Mouse (Mus musculus) midbrain, embryonic 16.5 days (tissue): ENCODE measurements around the gene Snrnp35. TPM values are rescaled to one million over a fixed set of nuclear protein-coding genes. Genes with fewer than 3 reads are reported as not detected.
A peak's percentile ranks its signal among the peaks of the same experiment; 100 is the strongest.

Experiments used
- ATAC-seq: fragments of 200-750 bp; cut with Nextera tagmentation; 2 replicates; pipeline ENCODE4 v1.8.0; 2017; ENCODE audit warnings: moderate TSS enrichment
- H3K27ac ChIP-seq: fragments of 300-500 bp; sonication (generic); 2 replicates; pipeline ENCODE4 v1.5.1; 2014; ENCODE audit warnings: mild to moderate bottlenecking, low read length, mixed read lengths
- H3K27me3 ChIP-seq: fragments of 300-500 bp; sonication (generic); 2 replicates; pipeline ENCODE4 v1.6.1; 2014; ENCODE audit warnings: low read depth, low read length, mixed read lengths; ENCODE audit not compliant: control insufficient read depth, insufficient read depth
- H3K36me3 ChIP-seq: fragments of 300-500 bp; sonication (generic); 2 replicates; pipeline ENCODE4 v1.6.1; 2014; ENCODE audit warnings: mild to moderate bottlenecking, low read length, moderate library complexity, mixed read lengths; ENCODE audit not compliant: control insufficient read depth, insufficient read depth
- H3K4me1 ChIP-seq: fragments of 300-500 bp; sonication (generic); 2 replicates; pipeline ENCODE4 v1.6.1; 2014; ENCODE audit warnings: mild to moderate bottlenecking, low read length, mixed read lengths; ENCODE audit not compliant: control insufficient read depth, insufficient read depth
- H3K4me2 ChIP-seq: fragments of 300-500 bp; sonication (generic); 2 replicates; pipeline ENCODE4 v1.6.1; 2014; ENCODE audit warnings: mild to moderate bottlenecking, low read length, mixed read lengths
- H3K4me3 ChIP-seq: fragments of 300-500 bp; sonication (generic); 2 replicates; pipeline ENCODE4 v1.5.1; 2014; ENCODE audit warnings: low read depth, mild to moderate bottlenecking, low read length, moderate library complexity, mixed read lengths
- H3K9ac ChIP-seq: fragments of 300-500 bp; sonication (generic); 2 replicates; pipeline ENCODE4 v1.6.1; 2014; ENCODE audit warnings: low read depth, low read length, mixed read lengths
- H3K9me3 ChIP-seq: fragments of 300-500 bp; sonication (generic); replicated peaks from 2 replicates; pipeline ENCODE4 v1.6.1; 2014; ENCODE audit warnings: mild to moderate bottlenecking, low read length, mixed read lengths; ENCODE audit not compliant: control insufficient read depth, poor library complexity, severe bottlenecking
- WGBS: fragments of 180-500 bp; shearing (Covaris S2); extraction: QIAGEN DNeasy Blood & Tissue Kit; methylation state at CpG from one replicate; pipeline ENCODE4 v1.1.7; 2014; 5-methylcytosine and 5-hydroxymethylcytosine counted together
- polyA plus RNA-seq: library from polyadenylated mRNA; unstranded; fragments of >200 nt; fragmentation: Nextera tagmentation; extraction: Ambion mirVana; gene quantifications from 2 replicates; pipeline ENCODE4 v1.2.1, GENCODE M21; 2015

Gene Snrnp35
- polyA plus RNA-seq, 1 experiment from 2014 or later: 19.9 TPM

DNA sequence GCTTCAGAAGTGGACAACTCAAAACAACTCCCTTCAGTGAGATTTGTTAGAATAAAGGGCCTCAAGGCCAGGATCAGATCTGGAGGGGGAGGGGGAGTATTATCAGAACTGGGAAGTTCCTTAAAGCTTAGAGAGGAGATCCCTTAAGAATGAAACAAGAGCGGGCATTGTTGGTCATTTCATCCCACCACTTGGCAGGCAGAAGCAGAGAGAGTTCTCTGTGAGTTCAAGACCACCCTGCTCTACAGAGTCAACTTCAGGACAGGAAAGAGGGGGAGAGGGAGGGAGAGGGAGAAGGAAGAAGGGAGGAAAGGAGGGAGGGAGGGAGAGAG is 4.1 kb upstream of the Snrnp35 start:
- ATAC-seq: no peak
- Histone ChIP-seq H3K27ac (peak overlapping the region; percentile 38; the same call in 1 of the 2 replicates), H3K9me3 (no peaks in the 10 kb centered on the region), H3K4me2 (peak overlapping the region; percentile 78), H3K4me3 (peak overlapping the region; percentile 63; the same call in 1 of the 2 replicates), H3K9ac (no peak overlapping the region; the same call in 1 of the 2 replicates), H3K4me1 (peaks cover 25% of the 10 kb centered on the region), H3K36me3 (no peaks in the 10 kb centered on the region), H3K27me3 (no peaks in the 10 kb centered on the region)
- 78% methylated on average over 1 of the region's 1 CpGs for WGBS

GRCm38 (mm10) chr5:124480119-124480518 is 2.8 kb upstream of the Snrnp35 start:
- Histone ChIP-seq H3K4me2 (no peak overlapping the region), H3K4me3 (no peak overlapping the region), H3K27ac (no peak overlapping the region), H3K4me1 (peaks cover 33% of the 10 kb centered on the region), H3K9ac (no peak overlapping the region), H3K9me3 (no peaks in the 10 kb centered on the region), H3K27me3 (no peaks in the 10 kb centered on the region), H3K36me3 (no peaks in the 10 kb centered on the region)
- ATAC-seq: no peak
- 79% methylated on average over 4 of the region's 4 CpGs for whole genome bisulfite sequencing

- Histone ChIP-seq H3K4me3 (no peak overlapping the region), H3K36me3 (no peaks in the 10 kb centered on the region), H3K9me3 (no peaks in the 10 kb centered on the region), H3K27ac (no peak overlapping the region), H3K4me2 (no peak overlapping the region), H3K4me1 (peaks cover 24% of the 10 kb centered on the region), H3K27me3 (no peaks in the 10 kb centered on the region), H3K9ac (no peak overlapping the region)
- ATAC-seq: no peak
- 87% methylated on average over 4 of the region's 4 CpGs for WGBS
Observed at GRCm38 (mm10) chr5:124481714-124482113, 1.2 kb upstream of the Snrnp35 start.

DNA sequence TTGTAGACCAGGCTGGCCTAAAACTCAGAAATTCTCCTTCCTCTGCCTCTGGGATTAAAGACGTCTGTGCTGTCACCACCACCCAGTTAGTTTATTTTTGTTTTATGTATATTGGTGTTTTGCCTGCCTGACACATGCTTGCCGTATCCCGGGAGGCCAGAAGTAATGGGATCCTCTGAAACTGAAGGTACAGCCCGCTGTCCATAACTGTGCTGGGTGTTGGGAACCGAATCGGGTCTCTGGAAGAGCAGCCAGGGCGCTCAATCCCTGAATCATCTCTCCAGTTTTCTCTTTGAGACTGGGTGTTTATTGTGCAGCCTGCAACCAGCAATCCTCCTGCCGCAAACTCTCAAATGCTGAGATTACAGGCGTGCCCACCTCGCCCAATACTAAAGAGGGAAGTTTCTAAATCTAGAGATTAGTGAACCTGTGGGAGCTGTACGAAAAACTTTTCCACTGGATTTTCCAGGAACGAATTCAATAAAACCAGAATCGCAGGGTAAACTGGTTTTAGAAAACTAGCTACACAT is 433 bp upstream of the Snrnp35 start:
- WGBS: 6% methylated on average over 13 of the region's 13 CpGs
- no peak for ATAC-seq
- peak overlapping the region; percentile 65 for H3K9ac ChIP-seq
- no peaks in the 10 kb centered on the region for H3K27me3 ChIP-seq
- H3K27ac ChIP-seq: peak overlapping the region; percentile 98
- H3K4me3 ChIP-seq: peak overlapping the region; percentile 70
- H3K4me1 ChIP-seq: peaks cover 18% of the 10 kb centered on the region
- no peaks in the 10 kb centered on the region for H3K9me3 ChIP-seq
- H3K36me3 ChIP-seq: no peaks in the 10 kb centered on the region
- H3K4me2 ChIP-seq: peak overlapping the region; percentile 80

DNA sequence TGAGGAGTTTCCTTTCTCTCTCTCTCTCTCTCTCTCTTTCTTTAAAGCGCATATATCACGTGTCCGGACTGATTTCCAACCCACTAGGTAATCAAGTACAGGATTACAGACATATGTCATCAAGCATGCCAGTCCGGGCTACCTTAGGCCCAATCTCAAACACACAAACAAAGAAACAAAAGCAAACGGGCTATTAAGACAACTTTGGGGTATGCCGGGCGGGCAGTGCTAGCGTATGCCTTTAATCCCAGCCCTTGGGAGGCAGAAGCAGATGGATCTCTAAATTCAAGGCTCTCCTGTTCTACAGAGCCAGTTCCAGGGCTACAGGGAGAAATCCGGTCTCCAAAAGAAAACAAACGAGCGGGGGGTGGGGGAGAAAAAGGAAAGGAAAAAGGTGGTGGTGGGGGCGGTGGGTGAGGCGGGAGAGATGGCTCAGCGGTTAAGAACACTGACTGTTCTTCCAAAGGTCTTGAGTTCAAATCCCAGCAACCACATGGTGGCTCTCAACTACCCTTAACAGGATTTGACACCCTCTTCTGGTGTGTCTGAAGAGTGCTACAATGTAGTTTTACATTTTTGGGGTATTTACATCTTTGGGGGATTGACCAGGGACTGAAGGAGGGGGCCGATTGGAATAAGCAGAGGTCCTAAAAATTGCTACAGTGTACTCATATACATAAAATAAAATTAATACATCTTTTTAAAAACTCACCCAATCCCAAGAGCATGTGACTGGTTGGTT is 892 bp downstream of the Snrnp35 start:
- Histone ChIP-seq H3K36me3 (no peaks in the 10 kb centered on the region), H3K9me3 (no peaks in the 10 kb centered on the region)
- peak; percentile 58 for ATAC-seq

DNA sequence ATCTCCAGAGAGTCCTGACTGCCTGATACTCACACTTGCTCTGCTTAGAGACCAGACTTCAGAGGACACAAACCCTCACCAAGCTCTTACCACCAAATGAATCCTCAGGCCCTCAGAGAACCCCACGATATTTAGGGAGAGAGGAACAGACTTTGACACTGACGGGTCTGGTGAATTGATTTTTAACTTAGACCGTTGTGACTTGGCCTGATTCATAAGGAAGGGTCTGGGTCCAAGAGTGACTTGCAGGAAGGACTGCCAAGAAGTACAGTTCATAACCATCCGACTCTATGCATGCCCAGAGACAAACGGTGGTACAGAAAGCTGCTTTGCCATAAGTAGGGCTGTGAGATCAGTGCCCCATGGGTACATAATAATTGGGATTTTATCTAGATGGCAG is 2.7 kb downstream of the Snrnp35 start:
- H3K4me1 ChIP-seq: peaks cover 11% of the 10 kb centered on the region
- H3K4me3 ChIP-seq: no peak overlapping the region
- 85% methylated on average over 5 of the region's 5 CpGs for WGBS
- ATAC-seq: no peak
- H3K4me2 ChIP-seq: no peak overlapping the region
- no peaks in the 10 kb centered on the region for H3K9me3 ChIP-seq
- H3K9ac ChIP-seq: no peak overlapping the region
- H3K27me3 ChIP-seq: no peaks in the 10 kb centered on the region
- no peak overlapping the region for H3K27ac ChIP-seq
- H3K36me3 ChIP-seq: peaks cover 3% of the 10 kb centered on the region; the same call in 1 of the 2 replicates

More for the DNA sequence above, 892 bp downstream of the Snrnp35 start:
- Histone ChIP-seq H3K4me2 (peak overlapping the region; percentile 64), H3K4me1 (peaks cover 13% of the 10 kb centered on the region), H3K4me3 (peak overlapping the region; percentile 70), H3K9ac (peak overlapping the region; percentile 86), H3K27ac (peak overlapping the region; percentile 98), H3K27me3 (no peaks in the 10 kb centered on the region)
- WGBS: 8% methylated on average over 15 of the region's 15 CpGs

- Histone ChIP-seq H3K9ac (no peak overlapping the region), H3K4me3 (no peak overlapping the region), H3K9me3 (no peaks in the 10 kb centered on the region), H3K4me1 (peaks cover 8% of the 10 kb centered on the region), H3K27me3 (no peaks in the 10 kb centered on the region), H3K36me3 (peaks cover 13% of the 10 kb centered on the region), H3K4me2 (no peak overlapping the region), H3K27ac (no peak overlapping the region)
- ATAC-seq: no peak
- WGBS: 98% methylated on average over 3 of the region's 3 CpGs
Observed at GRCm38 (mm10) chr5:124488885-124489284, 6.0 kb downstream of the Snrnp35 start.

DNA sequence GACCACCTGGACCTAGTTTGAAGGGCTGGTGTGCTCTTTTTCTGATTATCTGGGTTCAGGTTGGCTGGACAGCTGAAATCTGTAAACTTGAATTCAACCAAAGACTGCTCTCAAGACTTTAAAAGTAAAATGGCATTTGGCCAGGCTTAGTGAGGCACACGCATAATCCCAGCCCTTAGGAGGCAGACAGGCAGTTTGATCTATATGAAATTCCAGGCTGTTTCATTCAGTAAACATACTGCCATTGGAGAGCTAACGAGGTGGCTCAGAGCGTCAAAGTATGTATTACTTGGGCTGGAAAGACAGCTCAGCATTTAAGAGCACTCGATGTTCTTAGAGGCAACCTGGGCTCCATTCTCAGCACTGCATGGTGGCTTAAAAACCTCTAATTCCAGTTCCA is 8.8 kb downstream of the Snrnp35 start:
- Histone ChIP-seq H3K27ac (no peak overlapping the region), H3K36me3 (peaks cover 13% of the 10 kb centered on the region), H3K4me2 (no peak overlapping the region), H3K9me3 (no peaks in the 10 kb centered on the region), H3K9ac (no peak overlapping the region), H3K27me3 (no peaks in the 10 kb centered on the region), H3K4me1 (no peaks in the 10 kb centered on the region), H3K4me3 (no peak overlapping the region)
- WGBS: 79% methylated on average over 4 of the region's 4 CpGs
- ATAC-seq: no peak

DNA sequence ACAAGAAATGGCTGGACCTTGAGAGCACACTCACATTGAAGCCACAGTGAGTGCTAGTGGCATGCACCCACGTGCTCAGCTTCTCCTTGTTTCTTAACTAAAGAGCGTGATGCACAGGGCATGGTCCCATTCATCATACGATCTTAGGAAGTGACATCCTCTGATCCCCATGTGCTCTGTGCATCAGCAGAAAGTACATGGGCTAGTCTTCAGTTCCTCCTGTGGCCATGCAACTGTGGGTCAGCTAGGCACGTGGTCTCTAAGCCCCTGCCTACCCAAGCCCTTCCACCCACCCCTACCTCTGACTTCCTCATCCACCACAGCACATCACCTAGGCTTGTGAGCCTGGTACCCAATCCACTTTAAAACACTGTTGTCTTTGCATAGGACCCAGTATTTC is 9.7 kb downstream of the Snrnp35 start:
- ATAC-seq: no peak
- peaks cover 13% of the 10 kb centered on the region for H3K36me3 ChIP-seq

More for the DNA sequence above, 9.7 kb downstream of the Snrnp35 start:
- no peak overlapping the region for H3K4me3 ChIP-seq
- H3K9me3 ChIP-seq: no peaks in the 10 kb centered on the region
- H3K9ac ChIP-seq: no peak overlapping the region
- H3K27ac ChIP-seq: no peak overlapping the region
- no peaks in the 10 kb centered on the region for H3K4me1 ChIP-seq
- WGBS: 94% methylated on average over 4 of the region's 4 CpGs
- no peak overlapping the region for H3K4me2 ChIP-seq
- H3K27me3 ChIP-seq: no peaks in the 10 kb centered on the region
